27 mouse cellular contexts compared by ENCODE assay signal in genomic region chr12:84765506-84765905, GRCm38 (mm10). TPM values are rescaled to one million over a fixed set of nuclear protein-coding genes. Genes with fewer than 3 reads are reported as not detected.
A peak's percentile ranks its signal among the peaks of the same experiment; 100 is the strongest.
DNase-seq lines count a peak whose midpoint lies in the region; TF ChIP-seq lines count a peak whose summit lies in the region.
"Had no signal": no experiment of that assay in that cellular context is flagged by ENCODE, and none has a peak within 500 bp of the region (broad histone marks: within the 10 kb centered on the region; RNA-seq: fewer than 3 reads in every experiment).

No protein-coding gene starts in this region.

- TF ChIP-seq CTCF in ES-Bruce4 (IDR thresholded peaks at IDR 0.05; ENCODE audit: low read depth, low read length): no peak

- no peak for TF ChIP-seq POLR2A in ES-Bruce4 (IDR thresholded peaks at IDR 0.05; ENCODE audit: insufficient read depth, low read length)

- in situ Hi-C loops in ES-E14 (cut with MboI; ENCODE audit: low sequenced_read_pairs in 2 of 2, unreplicated experiment in 2 of 2): no loop called here

- DNase-seq in ES-E14 (ENCODE audit: low read depth, low spot score) (peak; percentile 60), ZHBTc4 (ENCODE audit: low read depth, low spot score) (peak; percentile 94)
- peak; percentile 25 for DNase-seq in naive thymus-derived CD4-positive, alpha-beta T cell, adult 2 months (ENCODE audit: low read depth)
- no peak for DNase-seq in thymus, postnatal 14 days
- DNase-seq in left cerebral cortex, postnatal 14 days (ENCODE audit: low spot score in 2 of 2): no peak
- no peak for DNase-seq in gastrocnemius, adult 8-10 months (ENCODE audit: low spot score in 2 of 2)
- DNase-seq: adrenal gland, adult 2 months; adrenal gland, postnatal 14 days; cerebellum, adult 11 months; cerebellum, adult 2 months; cerebellum, adult 9-11 months; cerebellum, postnatal 25 days; gastrocnemius, postnatal 14 days; heart, adult 11 months; heart, postnatal 10 days; heart, postnatal 36 days; kidney, adult 11 months; kidney, adult 8-10 months had no signal

- no peak overlapping the region for H3K9ac ChIP-seq in ES-Bruce4 (ENCODE audit: low read depth, poor library complexity, severe bottlenecking)
- H3K9ac ChIP-seq in ES-E14 (ENCODE audit: insufficient read depth, low read depth, low read length, poor library complexity, severe bottlenecking): no peak overlapping the region
- H3K9ac ChIP-seq: embryonic facial prominence, embryonic 12.5 days; embryonic facial prominence, embryonic 15.5 days; forebrain, embryonic 13.5 days; heart, embryonic 15.5 days; hindbrain, embryonic 13.5 days had no signal

- no peaks in the 10 kb centered on the region for H3K9me3 ChIP-seq in ES-Bruce4 (replicated peaks; ENCODE audit: control insufficient read depth, insufficient read depth, low read length, poor library complexity, severe bottlenecking)
- H3K9me3 ChIP-seq in ES-E14 (ENCODE audit: control insufficient read depth, insufficient read depth, low read depth, low read length): no peaks in the 10 kb centered on the region
- H3K9me3 ChIP-seq: embryonic facial prominence, embryonic 12.5 days; embryonic facial prominence, embryonic 15.5 days; forebrain, embryonic 10.5 days; forebrain, embryonic 13.5 days; heart, embryonic 15.5 days; hindbrain, embryonic 10.5 days; hindbrain, embryonic 13.5 days had no signal

- H3K36me3 ChIP-seq in ES-Bruce4 (ENCODE audit: control insufficient read depth, insufficient read depth, low read length, poor library complexity, severe bottlenecking): peaks cover 24% of the 10 kb centered on the region
- peaks cover 29% of the 10 kb centered on the region for H3K36me3 ChIP-seq in ES-E14 (ENCODE audit: control insufficient read depth, insufficient read depth, low read length, poor library complexity, severe bottlenecking)

- H3K4me1 ChIP-seq in ES-Bruce4 (ENCODE audit: control insufficient read depth, insufficient read depth, low read length) (peaks cover 4% of the 10 kb centered on the region), ES-E14 (ENCODE audit: control insufficient read depth in 2 of 2, insufficient read depth in 2 of 2, low read length in 2 of 2, poor library complexity in 1 of 2) (peaks cover 2 to 13% of the 10 kb centered on the region in 2 experiments; a peak in 3 of 4 replicates)
- H3K4me1 ChIP-seq: embryonic facial prominence, embryonic 12.5 days had no signal

- no peaks in the 10 kb centered on the region for H3K27me3 ChIP-seq in ES-Bruce4 (ENCODE audit: control insufficient read depth, insufficient read depth, low read length, poor library complexity, severe bottlenecking)
- H3K27me3 ChIP-seq: embryonic facial prominence, embryonic 12.5 days; embryonic facial prominence, embryonic 15.5 days; forebrain, embryonic 13.5 days; heart, embryonic 15.5 days; hindbrain, embryonic 13.5 days had no signal

- no peak for TF ChIP-seq EP300 in ES-Bruce4 (IDR thresholded peaks at IDR 0.05; ENCODE audit: insufficient read depth, low read depth, low read length)

- H3K27ac ChIP-seq in ES-Bruce4 (ENCODE audit: insufficient read depth, low read length) (peak overlapping the region; percentile 52), ES-E14 (ENCODE audit: insufficient read depth, low read depth, low read length, poor library complexity, severe bottlenecking) (no peak overlapping the region)
- H3K27ac ChIP-seq: embryonic facial prominence, embryonic 12.5 days; embryonic facial prominence, embryonic 15.5 days; forebrain, embryonic 10.5 days; forebrain, embryonic 13.5 days; heart, embryonic 15.5 days; hindbrain, embryonic 10.5 days; hindbrain, embryonic 13.5 days had no signal

- intact Hi-C loops in left cerebral cortex, postnatal 14 days (cut with DNase I): no loop called here

- no peak overlapping the region for H3K4me3 ChIP-seq in ES-Bruce4 (ENCODE audit: low read depth, low read length)
- H3K4me3 ChIP-seq in ES-E14 (ENCODE audit: insufficient read depth in 1 of 2, low read depth in 1 of 2, low read length in 2 of 2, poor library complexity in 1 of 2, severe bottlenecking in 1 of 2): no peak overlapping the region
- H3K4me3 ChIP-seq: embryonic facial prominence, embryonic 12.5 days; embryonic facial prominence, embryonic 15.5 days; erythroblast, embryonic 14.5 days; forebrain, embryonic 10.5 days; forebrain, embryonic 13.5 days; heart, embryonic 15.5 days; hindbrain, embryonic 10.5 days; hindbrain, embryonic 13.5 days had no signal

TF ChIP-seq in ES-E14, 5 proteins besides CTCF, POLR2A, EP300 and RAD21:
- no peak for TF ChIP-seq ZC3H11A (IDR thresholded peaks at IDR 0.05; ENCODE audit: borderline replicate concordance, low read depth, low read length)
- no peak for TF ChIP-seq MAFK (IDR thresholded peaks at IDR 0.05; ENCODE audit: insufficient read depth, low read depth, low read length)
- TF ChIP-seq HCFC1 (IDR thresholded peaks at IDR 0.05; ENCODE audit: borderline replicate concordance, insufficient read depth, low read length): no peak
- no peak for TF ChIP-seq ZNF384 (IDR thresholded peaks at IDR 0.05; ENCODE audit: low read depth, low read length)
- no peak for TF ChIP-seq CHD2 (IDR thresholded peaks at IDR 0.05; ENCODE audit: low read depth, low read length)
TF ChIP-seq in ES-E14: peak in this region for 0.

RNA-seq across cellular contexts. Expression of gene Npc2, which starts 7.4 kb away (rescaled TPM):
- polyA plus RNA-seq in ES-Bruce4 (2011; ENCODE audit: insufficient read depth, insufficient read length, low read depth, missing spikeins): 156 and 180 TPM in 2 replicates
- 84.5 and 106 TPM in 2 replicates for total RNA-seq in ES-E14 (2012; rRNA removed)
- 10 to 100 TPM; 28.7 to 30.5 TPM for total RNA-seq in left cerebral cortex, postnatal 14 days (2021)
- total RNA-seq in gastrocnemius, adult 8-10 months (2022): 10 to 100 TPM; 12.1 to 16.8 (median 14.0) TPM

RNA-seq across cellular contexts. Expression of gene Isca2, which starts 7.5 kb away (rescaled TPM):
- 44.4 and 46.1 TPM in 2 replicates for polyA plus RNA-seq in ES-Bruce4 (2011; ENCODE audit: insufficient read depth, insufficient read length, low read depth, missing spikeins)
- 35.4 and 36.5 TPM in 2 replicates for total RNA-seq in ES-E14 (2012; rRNA removed)
- total RNA-seq in left cerebral cortex, postnatal 14 days (2021): 10 to 100 TPM; 55.3 to 61.8 TPM
- 10 to 100 TPM; 41.4 to 48.9 (median 45.8) TPM for total RNA-seq in gastrocnemius, adult 8-10 months (2022)

Comparison
In these comparisons a context has a peak if more than half of its experiments do, and no peak if none do; other contexts are left out.
1. DNase-seq: peak in ES-E14 (single experiment), ZHBTc4 (single experiment) and naive thymus-derived CD4-positive, alpha-beta T cell, adult 2 months (single experiment); none in thymus, postnatal 14 days (single experiment), left cerebral cortex, postnatal 14 days (0 of 2) and gastrocnemius, adult 8-10 months (0 of 2).